Mouse (Mus musculus): ENCODE results near the gene Bnip3.

The Bnip3 gene

GRCm38 (mm10) chr7:138845544-138846391 is 63.6 kb downstream of the Bnip3 start, which contains the start of the genes Ppp2r2d and Mapk1ip1:
TSS of gene Ppp2r2d (plus strand) at chr7:138846079.
TSS of gene Mapk1ip1 (minus strand) at chr7:138846273.
- DNase-seq (ENCODE audit: low spot score in 2 of 2): peak; percentile 93 to 96

- no peak for DNase-seq (ENCODE audit: low spot score in 2 of 2)
These were observed 64.2 kb downstream of the Bnip3 start for GRCm38 (mm10) chr7:138845111-138845510.

GRCm38 (mm10) chr7:138843421-138843820 is 65.9 kb downstream of the Bnip3 start:
- DNase-seq (ENCODE audit: low spot score in 2 of 2): no peak

GRCm38 (mm10) chr7:138841436-138842151 is 67.7 kb downstream of the Bnip3 start:
- no peak for DNase-seq (ENCODE audit: low spot score in 2 of 2)

All from spleen, postnatal 10 days (tissue).